Mouse (Mus musculus) ES-E14 (cell line): ENCODE data around the gene Gm49337.

Source experiments
- CHD2 ChIP-seq: IDR thresholded peaks from 2 replicates; pipeline ENCODE4 v1.6.1; 2014; ENCODE audit warnings: mild to moderate bottlenecking, low read depth, low read length, inconsistent platforms
- ZC3H11A ChIP-seq: IDR thresholded peaks from 2 replicates; pipeline ENCODE4 v1.6.1; 2012; ENCODE audit warnings: low read depth, mild to moderate bottlenecking, inconsistent platforms, low read length, borderline replicate concordance

DNA sequence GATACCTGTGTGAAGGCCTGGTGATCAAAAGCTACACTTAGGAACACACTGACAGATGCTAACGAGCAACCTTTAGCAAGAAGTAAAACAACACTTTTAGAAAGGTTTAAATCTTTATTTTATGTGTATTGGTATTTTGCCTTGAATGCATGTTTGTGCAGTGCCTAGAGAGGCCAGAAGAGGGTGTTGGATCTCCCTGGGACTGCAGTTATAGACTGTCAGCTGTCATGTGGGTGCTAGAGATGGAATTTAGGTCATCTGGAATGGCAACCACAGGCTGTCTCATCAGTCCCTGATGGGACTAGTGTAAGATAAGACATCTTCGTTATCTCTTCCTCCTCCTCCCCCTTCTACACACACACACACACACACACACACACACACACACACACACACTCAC, 25.2 kb downstream of the Gm49337 start:
- no peak for TF ChIP-seq ZC3H11A
- no peak for TF ChIP-seq CHD2
